16 mouse cellular contexts compared by ENCODE assay signal in genomic region chr1:181258616-181259015, GRCm38 (mm10). TPM values are rescaled to one million over a fixed set of nuclear protein-coding genes. Genes with fewer than 3 reads are reported as not detected.
DNase-seq lines count a peak whose midpoint lies in the region; ATAC-seq and TF ChIP-seq lines count a peak whose summit lies in the region.
"Had no signal": no experiment of that assay in that cellular context is flagged by ENCODE, and none has a peak within 500 bp of the region (broad histone marks: within the 10 kb centered on the region; RNA-seq: fewer than 3 reads in every experiment).

No protein-coding gene starts in this region.

- no peaks in the 10 kb centered on the region for H3K36me3 ChIP-seq in liver, embryonic 12.5 days
- H3K36me3 ChIP-seq in stomach, postnatal 0 days (ENCODE audit: control insufficient read depth, insufficient read depth, low read length) = no peaks in the 10 kb centered on the region
- H3K36me3 ChIP-seq: embryonic facial prominence, embryonic 10.5 days had no signal

- H3K4me3 ChIP-seq in liver, embryonic 12.5 days = no peak overlapping the region
- no peak overlapping the region for H3K4me3 ChIP-seq in stomach, postnatal 0 days (ENCODE audit: low read depth, low read length)
- H3K4me3 ChIP-seq: embryonic facial prominence, embryonic 10.5 days; layer of hippocampus, adult 2 months had no signal

- H3K27me3 ChIP-seq in liver, embryonic 12.5 days (replicated peaks) = no peaks in the 10 kb centered on the region
- no peaks in the 10 kb centered on the region for H3K27me3 ChIP-seq in stomach, postnatal 0 days (ENCODE audit: control insufficient read depth, insufficient read depth, low read length)

- 71% methylated on average over 5 of the region's 5 CpGs for WGBS in liver, embryonic 12.5 days (ENCODE audit: insufficient replicate concordance)
- 79% methylated on average over 5 of the region's 5 CpGs for WGBS in stomach, postnatal 0 days

- H3K9me3 ChIP-seq in liver, embryonic 12.5 days (replicated peaks) = no peaks in the 10 kb centered on the region
- no peaks in the 10 kb centered on the region for H3K9me3 ChIP-seq in stomach, postnatal 0 days (ENCODE audit: control insufficient read depth, low read length)
- H3K9me3 ChIP-seq: embryonic facial prominence, embryonic 10.5 days had no signal

- H3K4me2 ChIP-seq in liver, embryonic 12.5 days = peak overlapping the region; percentile 94; the same call in 1 of the 2 replicates
- H3K4me2 ChIP-seq in stomach, postnatal 0 days (replicated peaks; ENCODE audit: low read depth) = no peak overlapping the region

- H3K9ac ChIP-seq in liver, embryonic 12.5 days = peak overlapping the region; percentile 69
- H3K9ac ChIP-seq in stomach, postnatal 0 days (ENCODE audit: low read length) = no peak overlapping the region

- H3K4me1 ChIP-seq in liver, embryonic 12.5 days = peaks cover 90% of the 10 kb centered on the region
- H3K4me1 ChIP-seq in stomach, postnatal 0 days (replicated peaks; ENCODE audit: control insufficient read depth, insufficient read depth) = peaks cover 3% of the 10 kb centered on the region

- no peak for TF ChIP-seq CTCF in stomach, postnatal 0 days (IDR thresholded peaks at IDR 0.05; ENCODE audit: low read depth)

- DNase-seq in adrenal gland, adult (ENCODE audit: inconsistent age in 2 of 2, low spot score in 1 of 2) = peak; percentile 26 to 45
- no peak for DNase-seq in adrenal gland, postnatal 4 days (ENCODE audit: low spot score in 2 of 2)
- DNase-seq in kidney, adult 9 months = peak; percentile 40
- no peak for DNase-seq in kidney, postnatal 14 days
- DNase-seq in stomach, postnatal 0 days (ENCODE audit: low spot score) = peak; percentile 46
- DNase-seq in urinary bladder, postnatal 4 days (ENCODE audit: low spot score in 2 of 2) = no peak
- DNase-seq in adipocyte (ENCODE audit: low spot score) = no peak
- DNase-seq: adrenal gland, adult 8-10 months; cerebellum, postnatal 14 days; gastrocnemius, postnatal 36 days; right cerebral cortex, adult 18-20 months; thymus, postnatal 14 days had no signal

- no peak for TF ChIP-seq EP300 in stomach, postnatal 0 days (optimal IDR thresholded peaks at IDR 0.05)

- no peak for ATAC-seq in liver, embryonic 12.5 days
- ATAC-seq in stomach, postnatal 0 days (ENCODE audit: low FRiP score, low TSS enrichment) = no peak
- ATAC-seq: inflammation-experienced regulatory T-cells, adult 6 months had no signal

- H3K27ac ChIP-seq in liver, embryonic 12.5 days = peak overlapping the region; percentile 100
- H3K27ac ChIP-seq in stomach, postnatal 0 days (replicated peaks) = peak overlapping the region; percentile 96
- H3K27ac ChIP-seq: layer of hippocampus, adult 2 months had no signal

RNA-seq across cellular contexts. Expression of gene Wdr26, which starts 46.8 kb away (rescaled TPM):
- total RNA-seq in adrenal gland, postnatal 4 days (2021) = 100 to 1,000 TPM; 162 to 186 TPM
- 52.5 and 56.7 TPM in 2 replicates for polyA plus RNA-seq in liver, embryonic 12.5 days (2016; fragmentation: Nextera tagmentation; extraction: Ambion mirVana)
- 42.1 and 45.4 TPM in 2 replicates for polyA plus RNA-seq in stomach, postnatal 0 days (2015; fragmentation: Nextera tagmentation; extraction: Ambion mirVana)

Comparison
In these comparisons a context has a peak if more than half of its experiments do, and no peak if none do; other contexts are left out.
1. DNase-seq: peak in adrenal gland, adult (2 of 2), kidney, adult 9 months (single experiment) and stomach, postnatal 0 days (single experiment); none in adrenal gland, postnatal 4 days (0 of 2), kidney, postnatal 14 days (single experiment), urinary bladder, postnatal 4 days (0 of 2) and adipocyte (single experiment).